Mouse (Mus musculus) midbrain, embryonic 12.5 days (tissue): ENCODE measurements around the gene Tmem141. TPM values are rescaled to one million over a fixed set of nuclear protein-coding genes. Genes with fewer than 3 reads are reported as not detected.

Source experiments
- ATAC-seq: fragments of 200-750 bp; cut with Nextera tagmentation; 2 replicates; pipeline ENCODE4 v1.8.0; 2017; ENCODE audit warnings: low read depth, moderate TSS enrichment, moderate library complexity; ENCODE audit not compliant: low FRiP score
- H3K27ac ChIP-seq: fragments of 300-500 bp; sonication (generic); replicated peaks from 2 replicates; pipeline ENCODE4 v1.5.1; 2016; ENCODE audit warnings: mild to moderate bottlenecking
- H3K27me3 ChIP-seq: fragments of 300-500 bp; sonication (generic); 2 replicates; pipeline ENCODE4 v1.6.1; 2016; ENCODE audit warnings: mild to moderate bottlenecking
- H3K36me3 ChIP-seq: fragments of 300-500 bp; sonication (generic); 2 replicates; pipeline ENCODE4 v1.6.1; 2016
- H3K4me1 ChIP-seq: fragments of 300-500 bp; sonication (generic); 2 replicates; pipeline ENCODE4 v1.6.1; 2016
- H3K4me2 ChIP-seq: fragments of 300-500 bp; sonication (generic); replicated peaks from 2 replicates; pipeline ENCODE4 v1.6.1; 2016; ENCODE audit warnings: mild to moderate bottlenecking, moderate library complexity
- H3K4me3 ChIP-seq: fragments of 300-500 bp; sonication (generic); 2 replicates; pipeline ENCODE4 v1.5.1; 2016; ENCODE audit warnings: mild to moderate bottlenecking
- H3K9ac ChIP-seq: fragments of 300-500 bp; sonication (generic); replicated peaks from 2 replicates; pipeline ENCODE4 v1.6.1; 2016; ENCODE audit warnings: mild to moderate bottlenecking, moderate library complexity
- H3K9me3 ChIP-seq: fragments of 300-500 bp; sonication (generic); 2 replicates; pipeline ENCODE4 v1.6.1; 2016; ENCODE audit warnings: mild to moderate bottlenecking
- WGBS: fragments of 180-500 bp; shearing (Covaris S2); methylation state at CpG from one replicate; pipeline ENCODE4 v1.1.7; 2016; 5-methylcytosine and 5-hydroxymethylcytosine counted together
- polyA plus RNA-seq: library from polyadenylated mRNA; unstranded; fragments of >200 nt; fragmentation: Nextera tagmentation; extraction: Ambion mirVana; gene quantifications from 2 replicates; pipeline ENCODE4 v1.2.1, GENCODE M21; 2016

The Tmem141 gene
- polyA plus RNA-seq, 1 experiment from 2014 or later = 20.7 TPM

DNA sequence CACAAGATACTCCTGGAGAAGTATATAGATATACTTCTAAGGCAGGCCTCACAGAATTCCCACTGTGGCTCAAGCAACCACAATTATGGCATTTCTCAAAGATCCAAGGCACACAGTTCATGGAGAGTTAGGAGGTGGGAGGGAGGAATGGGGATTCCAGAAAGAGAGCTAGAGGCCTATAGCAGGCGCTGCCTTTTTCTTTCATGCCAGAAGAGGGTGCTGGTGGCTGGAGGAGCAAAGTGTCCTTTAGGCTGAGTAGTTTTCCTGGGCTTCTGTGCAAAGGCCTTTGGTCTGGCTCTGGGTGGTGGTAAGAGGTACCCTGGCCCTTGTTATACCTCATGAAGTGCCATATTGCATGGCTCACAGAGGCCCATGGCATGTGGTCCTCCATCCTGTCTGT lies 12.2 kb upstream of the Tmem141 start:
- no peaks in the 10 kb centered on the region for H3K4me1 ChIP-seq
- no peak overlapping the region for H3K27ac ChIP-seq
- no peaks in the 10 kb centered on the region for H3K36me3 ChIP-seq
- WGBS = 27% methylated on average over 1 of the region's 1 CpGs
- no peaks in the 10 kb centered on the region for H3K27me3 ChIP-seq
- no peak overlapping the region for H3K9ac ChIP-seq
- H3K4me3 ChIP-seq = no peak overlapping the region
- no peaks in the 10 kb centered on the region for H3K9me3 ChIP-seq
- no peak for ATAC-seq
- H3K4me2 ChIP-seq = no peak overlapping the region

- Histone ChIP-seq H3K9ac (no peak overlapping the region), H3K4me3 (no peak overlapping the region), H3K4me1 (no peaks in the 10 kb centered on the region), H3K36me3 (no peaks in the 10 kb centered on the region), H3K27ac (no peak overlapping the region), H3K27me3 (no peaks in the 10 kb centered on the region), H3K9me3 (no peaks in the 10 kb centered on the region), H3K4me2 (no peak overlapping the region)
- WGBS = 81% methylated on average over 3 of the region's 3 CpGs
- no peak for ATAC-seq
These were observed 11.8 kb upstream of the Tmem141 start for GRCm38 (mm10) chr2:25633616-25634015.

GRCm38 (mm10) chr2:25628738-25629137 lies 6.9 kb upstream of the Tmem141 start:
- ATAC-seq = no peak
- no peaks in the 10 kb centered on the region for H3K36me3 ChIP-seq
- no peak overlapping the region for H3K9ac ChIP-seq
- H3K27ac ChIP-seq = no peak overlapping the region
- no peaks in the 10 kb centered on the region for H3K9me3 ChIP-seq
- H3K4me3 ChIP-seq = no peak overlapping the region
- 55% methylated on average over 4 of the region's 4 CpGs for WGBS
- H3K4me2 ChIP-seq = no peak overlapping the region
- H3K4me1 ChIP-seq = no peaks in the 10 kb centered on the region
- 0 out of 2 replicates have a peak, but pooled peaks cover 2% of the 10 kb centered on the region for H3K27me3 ChIP-seq

DNA sequence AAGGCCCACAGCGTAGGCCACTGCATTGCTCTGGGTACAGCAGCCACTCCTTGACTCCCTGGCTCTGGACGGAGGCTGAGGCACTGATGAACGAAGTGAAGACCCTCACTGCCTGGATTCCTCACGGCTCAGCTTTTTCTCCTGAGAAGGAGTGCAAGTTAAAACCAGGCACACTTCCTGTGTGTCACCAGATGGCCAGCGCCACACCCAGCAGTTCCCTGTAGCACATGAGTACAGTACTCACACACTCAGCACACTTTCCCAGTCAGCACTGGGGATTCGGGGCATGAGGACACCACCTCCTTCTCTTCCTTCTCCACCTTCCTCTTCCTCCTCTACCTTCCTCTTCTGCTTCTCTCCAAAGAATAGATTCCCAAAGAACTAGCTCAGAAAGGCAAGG lies 6.0 kb upstream of the Tmem141 start, which contains the start of gene Fcna:
Gene Fcna (minus strand): TSS at position 220 of the 400 bp plus-strand sequence.
- H3K9ac ChIP-seq = no peak within 1 kb of the TSS
- H3K27ac ChIP-seq = no peak within 1 kb of the TSS
- H3K4me3 ChIP-seq = no peak within 1 kb of the TSS
- no peaks in the 10 kb centered on the region for H3K4me1 ChIP-seq
- H3K27me3 ChIP-seq = peaks cover 8% of the 10 kb centered on the region; the same call in 1 of the 2 replicates
- no peak for ATAC-seq
- no peaks in the 10 kb centered on the region for H3K9me3 ChIP-seq
- no peaks in the 10 kb centered on the region for H3K36me3 ChIP-seq
- 80% methylated on average over 6 of the region's 6 CpGs for WGBS
- no peak within 1 kb of the TSS for H3K4me2 ChIP-seq

GRCm38 (mm10) chr2:25625986-25626385 lies 4.2 kb upstream of the Tmem141 start:
- no peaks in the 10 kb centered on the region for H3K36me3 ChIP-seq
- peaks cover 11% of the 10 kb centered on the region; the same call in 1 of the 2 replicates for H3K27me3 ChIP-seq
- H3K4me3 ChIP-seq = no peak overlapping the region
- peaks cover 8% of the 10 kb centered on the region for H3K4me1 ChIP-seq
- ATAC-seq = no peak
- H3K9ac ChIP-seq = no peak overlapping the region
- H3K27ac ChIP-seq = no peak overlapping the region
- H3K4me2 ChIP-seq = no peak overlapping the region
- 72% methylated on average over 5 of the region's 5 CpGs for whole genome bisulfite sequencing
- H3K9me3 ChIP-seq = no peaks in the 10 kb centered on the region

DNA sequence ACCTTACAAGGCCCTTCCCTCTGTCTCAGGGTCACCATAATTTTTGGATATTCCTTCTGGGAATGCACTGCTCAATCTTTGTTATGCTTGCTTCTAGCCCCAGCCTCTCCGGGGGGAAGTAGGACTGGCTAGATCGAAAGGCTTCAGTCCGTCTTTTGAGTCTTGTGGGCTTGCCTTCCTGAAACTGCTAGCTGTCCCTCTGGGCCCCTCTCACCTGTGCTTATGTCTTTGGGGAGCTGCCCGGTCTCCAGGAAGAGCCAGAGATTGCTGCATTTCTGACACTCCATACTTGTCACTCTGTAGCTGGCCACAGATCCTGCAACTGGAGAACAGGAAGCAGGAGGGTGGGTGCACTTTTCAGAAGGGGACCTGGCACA lies 965 bp downstream of the Tmem141 start:
- Histone ChIP-seq H3K4me1 (peaks cover 8% of the 10 kb centered on the region), H3K4me3 (peak overlapping the region; percentile 47; the same call in 1 of the 2 replicates), H3K36me3 (no peaks in the 10 kb centered on the region), H3K4me2 (peak overlapping the region; percentile 75; the same call in 1 of the 2 replicates), H3K9ac (no peak overlapping the region), H3K27me3 (peaks cover 49% of the 10 kb centered on the region), H3K27ac (no peak overlapping the region), H3K9me3 (no peaks in the 10 kb centered on the region)
- ATAC-seq = no peak
- 93% methylated on average over 4 of the region's 4 CpGs for WGBS

GRCm38 (mm10) chr2:25620386-25620785 lies 1.4 kb downstream of the Tmem141 start:
- Histone ChIP-seq H3K27ac (no peak overlapping the region), H3K36me3 (no peaks in the 10 kb centered on the region), H3K4me3 (no peak overlapping the region), H3K27me3 (peaks cover 54% of the 10 kb centered on the region), H3K9ac (no peak overlapping the region), H3K4me1 (peaks cover 8% of the 10 kb centered on the region), H3K4me2 (no peak overlapping the region), H3K9me3 (no peaks in the 10 kb centered on the region)
- ATAC-seq = no peak
- 78% methylated on average over 6 of the region's 6 CpGs for WGBS

- H3K4me1 ChIP-seq = peaks cover 8% of the 10 kb centered on the region
- H3K9me3 ChIP-seq = no peaks in the 10 kb centered on the region
- WGBS = 65% methylated on average over 3 of the region's 3 CpGs
- H3K4me2 ChIP-seq = no peak within 1 kb of the TSS
- ATAC-seq = no peak
- no peaks in the 10 kb centered on the region for H3K36me3 ChIP-seq
- no peak within 1 kb of the TSS for H3K9ac ChIP-seq
- H3K27me3 ChIP-seq = peaks cover 66% of the 10 kb centered on the region
- H3K27ac ChIP-seq = no peak within 1 kb of the TSS
- H3K4me3 ChIP-seq = no peak within 1 kb of the TSS
These were observed 4.2 kb downstream of the Tmem141 start, which contains the start of gene Ccdc183 for GRCm38 (mm10) chr2:25617578-25617977. Gene Ccdc183, minus strand, starts transcription at chr2:25617678.

DNA sequence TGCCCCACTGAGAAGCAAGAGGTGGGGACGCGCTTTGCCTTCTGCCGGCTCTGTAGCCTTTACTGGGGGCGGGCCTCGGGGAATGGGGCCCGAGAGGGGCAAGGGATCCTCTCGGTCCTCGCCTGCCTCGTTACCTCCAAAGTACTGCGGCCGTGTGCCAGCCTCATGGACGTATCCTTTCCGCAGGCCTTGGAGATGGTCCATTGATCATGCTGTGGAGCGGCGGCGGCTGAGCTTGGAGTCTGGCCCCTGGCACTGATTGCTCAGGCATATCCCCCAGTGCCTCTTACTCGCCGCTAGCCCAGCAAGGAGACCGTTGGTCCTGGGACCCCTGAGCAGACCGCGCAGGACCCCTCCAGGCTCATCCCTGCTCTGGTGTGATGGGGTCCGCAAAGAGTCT lies 5.4 kb downstream of the Tmem141 start:
- no peak for ATAC-seq
- peaks cover 75% of the 10 kb centered on the region for H3K27me3 ChIP-seq

DNA sequence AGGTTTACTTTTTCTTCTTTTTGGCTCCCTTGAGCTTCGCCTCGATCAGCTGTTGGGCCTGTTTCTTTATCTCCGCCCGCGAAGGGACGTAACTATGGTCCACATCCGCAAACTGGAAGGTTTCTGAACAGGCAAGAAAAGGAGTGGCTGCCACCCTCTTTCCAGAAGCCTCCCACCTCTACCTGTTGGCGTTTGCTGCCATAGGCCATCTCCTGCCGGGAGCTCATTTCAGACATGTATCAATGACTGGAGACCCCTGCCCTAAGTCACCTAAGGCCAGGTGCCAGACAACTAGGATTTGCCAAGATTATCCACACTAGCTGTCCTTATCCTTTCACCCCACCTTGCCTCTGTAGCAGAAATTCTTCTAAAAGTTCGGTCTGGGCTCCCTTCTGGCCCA lies 13.1 kb downstream of the Tmem141 start:
- Histone ChIP-seq H3K4me2 (peak overlapping the region; percentile 71), H3K4me1 (peaks cover 19% of the 10 kb centered on the region), H3K4me3 (peak overlapping the region; percentile 98), H3K27ac (peak overlapping the region; percentile 94; the same call in 1 of the 2 replicates), H3K36me3 (no peaks in the 10 kb centered on the region), H3K27me3 (peaks cover 26% of the 10 kb centered on the region), H3K9me3 (no peaks in the 10 kb centered on the region), H3K9ac (peak overlapping the region; percentile 97; the same call in 1 of the 2 replicates)
- 70% methylated on average over 10 of the region's 10 CpGs for WGBS
- peak; percentile 11; the same call in 1 of the 2 replicates for ATAC-seq

More for the DNA sequence above, 5.4 kb downstream of the Tmem141 start:
- no peaks in the 10 kb centered on the region for H3K9me3 ChIP-seq
- H3K4me1 ChIP-seq = peaks cover 3% of the 10 kb centered on the region; the same call in 1 of the 2 replicates
- H3K4me3 ChIP-seq = no peak overlapping the region
- WGBS = 19% methylated on average over 22 of the region's 22 CpGs
- H3K9ac ChIP-seq = no peak overlapping the region
- H3K27ac ChIP-seq = no peak overlapping the region
- 0 out of 2 replicates have a peak overlapping the region, but pooled peaks have one; percentile 5 for H3K4me2 ChIP-seq
- no peaks in the 10 kb centered on the region for H3K36me3 ChIP-seq

- peak within 1 kb of the TSS; percentile 97 for H3K9ac ChIP-seq
- WGBS = under 1% methylated on average over 80 of the region's 80 CpGs
- peak within 1 kb of the TSS; percentile 94 for H3K27ac ChIP-seq
- peak within 1 kb of the TSS; percentile 71 for H3K4me2 ChIP-seq
- no peaks in the 10 kb centered on the region for H3K36me3 ChIP-seq
- peak; percentile 91 for ATAC-seq
- H3K4me1 ChIP-seq = peaks cover 19% of the 10 kb centered on the region
- H3K9me3 ChIP-seq = no peaks in the 10 kb centered on the region
- H3K4me3 ChIP-seq = peak within 1 kb of the TSS; percentile 98
- peaks cover 23% of the 10 kb centered on the region for H3K27me3 ChIP-seq
These were observed 13.8 kb downstream of the Tmem141 start, which contains the start of gene Rabl6 for GRCm38 (mm10) chr2:25607761-25608622. Gene Rabl6, minus strand, starts transcription at chr2:25608521.

DNA sequence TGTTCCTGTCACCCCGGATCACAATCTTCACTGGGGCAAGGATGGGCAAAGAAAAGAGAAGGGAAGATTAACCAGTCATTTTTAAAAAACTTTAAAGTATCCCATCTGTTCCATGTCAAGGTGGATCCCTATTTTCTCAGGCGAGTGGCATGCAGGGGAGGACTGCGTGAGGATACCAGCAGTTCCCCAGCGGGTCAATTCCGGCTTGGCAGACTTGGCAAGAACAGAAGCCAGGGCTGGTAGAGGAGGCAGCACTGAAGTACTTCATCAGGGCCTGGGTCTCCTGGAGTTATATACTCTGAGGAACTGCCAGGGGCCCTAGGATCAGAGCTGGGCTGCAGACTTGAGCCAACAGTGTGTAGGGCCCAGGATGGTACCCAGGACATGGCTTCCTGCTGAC lies 19.3 kb downstream of the Tmem141 start:
- WGBS = 94% methylated on average over 5 of the region's 5 CpGs
- H3K9ac ChIP-seq = no peak overlapping the region

More for the DNA sequence above, 19.3 kb downstream of the Tmem141 start:
- peaks cover 14% of the 10 kb centered on the region for H3K4me1 ChIP-seq
- H3K36me3 ChIP-seq = peaks cover 48% of the 10 kb centered on the region
- no peak overlapping the region for H3K4me3 ChIP-seq
- H3K27me3 ChIP-seq = no peaks in the 10 kb centered on the region
- no peak for ATAC-seq
- no peak overlapping the region for H3K4me2 ChIP-seq
- no peaks in the 10 kb centered on the region for H3K9me3 ChIP-seq
- H3K27ac ChIP-seq = no peak overlapping the region
